Mouse (Mus musculus) monocyte, adult 2 months (primary cell): ENCODE results near the gene Kalrn.

Source experiments
- DNase-seq, 2 experiments: peaks; one replicate each; pipeline ENCODE4 v3.0.0; 2022; ENCODE audit warnings: low spot score in 2 of 2, low read depth in 1 of 2

Kalrn gene

DNA sequence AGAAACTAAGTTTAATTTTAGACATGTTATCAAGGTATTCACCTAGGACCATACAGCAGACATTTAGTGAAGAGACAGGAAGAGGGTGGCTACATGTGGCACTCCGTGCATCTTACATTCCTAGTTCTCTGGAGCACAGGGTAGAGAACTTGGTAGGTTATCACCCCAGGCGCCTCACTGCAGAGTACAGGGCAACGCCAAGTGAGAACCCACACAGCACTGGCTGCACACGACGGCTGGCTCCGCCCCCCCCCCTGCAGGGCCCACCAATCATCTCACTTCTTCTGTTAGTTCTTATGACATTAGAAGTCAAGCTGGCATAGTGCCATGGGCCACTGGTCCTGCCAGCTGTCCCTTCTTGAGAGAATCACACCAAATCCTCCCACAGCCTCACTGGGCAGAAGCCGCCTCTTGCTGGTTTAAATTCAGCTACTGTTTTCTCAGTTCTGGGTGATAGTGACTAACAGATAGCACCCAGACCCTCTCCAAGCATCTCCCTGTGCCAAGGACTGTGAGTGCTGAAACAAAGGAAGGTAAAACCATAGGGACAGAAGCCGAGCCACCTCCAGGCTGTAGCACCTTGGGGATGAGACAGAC lies 133.2 kb downstream of the Kalrn start:
- DNase-seq = no peak

DNA sequence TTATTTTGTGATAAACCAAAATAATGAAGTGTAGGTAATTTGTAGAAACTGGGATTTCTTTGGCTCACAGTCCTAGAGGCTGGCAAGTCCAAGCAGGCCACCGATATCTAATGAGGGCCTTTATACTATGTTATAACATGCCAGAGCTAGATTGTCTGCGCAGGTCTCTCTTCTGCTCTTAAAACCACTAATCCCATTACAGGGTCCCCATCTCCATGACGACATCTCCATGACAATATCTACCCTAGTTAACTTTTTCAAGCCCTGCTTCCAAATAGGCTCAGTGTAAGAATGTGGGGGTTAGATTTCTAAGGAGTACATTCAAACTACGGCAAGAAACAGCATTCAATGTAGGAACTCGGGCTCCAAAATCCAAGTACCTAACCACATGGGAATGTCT lies 143.2 kb downstream of the Kalrn start:
- no peak for DNase-seq

DNA sequence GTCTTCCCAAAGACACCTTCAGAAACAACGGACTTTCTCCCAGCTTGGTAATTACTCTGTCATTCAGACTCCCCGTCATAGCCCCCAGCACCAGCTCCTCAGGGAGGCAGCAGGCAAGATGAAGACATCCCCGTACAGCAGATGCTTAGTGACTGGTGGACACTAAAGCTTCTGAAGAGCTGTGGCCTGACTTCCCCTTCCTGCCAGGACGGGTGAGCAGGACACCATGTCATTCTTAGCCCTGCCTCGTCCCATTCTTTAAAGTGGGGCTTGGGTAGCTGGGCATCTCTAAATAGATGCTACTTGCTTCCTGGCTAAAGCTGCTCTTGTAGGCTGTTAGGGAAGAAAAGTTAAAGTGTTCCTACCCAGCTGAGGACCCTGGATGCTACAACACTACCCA lies 145.7 kb downstream of the Kalrn start:
- DNase-seq = no peak

DNA sequence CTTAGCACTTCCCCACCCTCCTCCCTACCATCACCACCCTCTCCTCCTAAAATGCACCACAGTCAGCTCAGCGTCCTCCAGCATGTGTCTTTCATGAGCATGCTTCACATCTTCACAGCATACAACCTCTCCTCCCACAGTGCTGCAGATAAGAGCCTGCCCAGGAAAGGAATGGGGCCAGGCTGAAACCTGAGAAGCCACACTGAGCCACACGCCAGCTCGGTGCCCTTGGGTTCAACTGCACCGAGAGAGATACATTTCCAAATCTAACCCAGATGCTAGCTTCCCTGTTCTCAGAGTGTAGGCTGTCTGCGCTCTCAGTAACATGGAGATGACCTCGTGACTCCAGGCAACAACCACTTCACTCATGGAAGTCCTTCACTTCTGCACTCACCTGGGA lies 151.9 kb downstream of the Kalrn start:
- no peak for DNase-seq

DNA sequence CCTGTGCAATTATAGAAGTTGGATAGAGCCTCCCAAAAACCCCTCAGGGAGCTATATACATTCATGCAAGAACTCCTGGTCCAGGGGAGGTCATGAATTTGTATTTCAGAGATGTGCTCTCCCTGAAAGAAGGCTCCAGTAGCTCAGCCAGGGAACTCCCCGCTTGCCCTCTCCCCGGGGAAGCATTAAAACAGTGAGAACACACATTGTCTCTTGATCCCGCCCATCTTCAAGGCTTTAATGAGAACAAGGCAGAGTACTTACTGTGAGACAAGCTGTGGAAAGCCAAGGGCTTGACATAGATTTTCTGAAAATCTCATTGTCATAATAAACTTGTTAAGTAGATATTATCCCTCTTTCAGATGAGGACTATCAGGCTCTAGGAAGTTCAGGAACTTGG lies 155.4 kb downstream of the Kalrn start:
- no peak for DNase-seq

DNA sequence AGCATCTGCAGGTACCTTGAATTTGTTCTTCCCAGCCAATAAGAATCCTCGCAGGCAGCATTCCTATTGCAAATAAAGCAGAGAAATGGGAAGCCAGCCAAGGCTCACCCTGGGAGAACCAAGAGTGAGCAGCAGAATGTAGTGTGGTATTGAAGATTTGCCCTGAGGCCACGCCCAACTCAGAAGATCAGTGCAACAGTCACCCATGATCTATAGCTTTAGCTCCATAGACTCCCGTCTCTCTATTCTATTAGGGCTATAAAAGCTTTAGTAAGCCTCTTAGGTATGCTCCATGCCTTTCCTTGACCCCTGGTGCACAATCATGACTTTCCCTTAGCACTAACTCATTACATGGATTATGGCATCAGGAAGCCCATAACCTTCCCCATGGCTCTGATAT lies 155.9 kb downstream of the Kalrn start:
- no peak for DNase-seq

DNA sequence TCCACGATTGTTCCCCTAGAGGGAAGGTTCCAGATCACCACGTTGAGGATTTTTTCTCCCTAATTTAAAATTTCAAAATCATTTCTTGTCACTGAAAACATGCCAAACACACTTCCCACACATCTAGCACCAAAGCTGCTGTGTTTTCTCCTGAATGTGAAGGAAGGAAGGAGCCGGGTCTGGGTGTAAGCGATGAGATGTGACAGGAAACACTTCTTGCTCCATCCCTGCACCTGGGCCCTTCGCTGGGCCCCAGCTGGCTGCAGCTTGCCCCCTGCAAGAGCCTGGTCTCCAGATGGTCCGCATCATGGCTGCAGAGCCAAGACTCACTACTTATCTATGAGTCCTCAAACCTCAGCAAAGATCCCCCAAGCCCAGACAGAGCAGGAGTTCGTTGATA lies 158.8 kb downstream of the Kalrn start:
- no peak for DNase-seq

DNA sequence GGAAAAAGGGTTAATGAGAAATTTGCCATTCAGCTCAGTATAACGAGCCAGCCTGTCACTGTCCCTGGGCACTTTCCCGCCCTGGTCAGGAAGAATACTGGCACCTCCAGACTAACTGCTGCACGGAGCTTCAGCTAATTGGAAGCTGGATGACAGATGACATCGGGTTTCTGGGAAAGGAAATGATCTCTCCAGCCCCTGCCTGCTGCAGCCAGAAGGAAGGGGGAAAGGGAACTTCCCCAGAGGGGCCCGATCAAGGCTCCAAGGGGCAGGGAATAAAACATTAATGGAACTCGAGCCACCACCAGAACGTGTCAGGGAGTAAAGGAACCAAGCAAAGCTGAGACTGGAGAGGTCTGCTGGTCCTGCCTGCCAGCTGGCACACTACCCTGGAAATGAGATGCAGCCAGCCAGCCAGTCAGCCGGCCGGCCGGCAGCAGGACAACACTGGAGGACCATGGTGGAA lies 159.4 kb downstream of the Kalrn start:
- no peak for DNase-seq

DNA sequence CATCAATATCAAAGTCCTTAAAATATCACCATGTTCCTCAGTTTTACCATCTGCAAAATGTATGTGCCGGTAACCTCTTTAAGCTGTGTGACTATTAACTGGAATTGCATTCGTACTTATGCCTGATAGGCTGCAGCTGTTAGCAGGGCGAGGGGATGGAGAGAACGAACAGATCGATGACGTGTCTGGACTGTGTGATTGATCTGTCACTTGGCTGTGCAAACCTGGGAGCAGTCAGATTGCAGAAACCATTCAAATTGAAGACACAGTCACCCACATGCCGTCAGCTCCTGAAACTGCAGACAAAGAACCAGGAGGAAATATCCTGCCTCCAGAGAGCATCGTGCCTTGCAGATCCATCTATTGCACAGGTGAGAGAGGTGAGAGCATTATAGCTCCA lies 166.3 kb downstream of the Kalrn start:
- DNase-seq = no peak

DNA sequence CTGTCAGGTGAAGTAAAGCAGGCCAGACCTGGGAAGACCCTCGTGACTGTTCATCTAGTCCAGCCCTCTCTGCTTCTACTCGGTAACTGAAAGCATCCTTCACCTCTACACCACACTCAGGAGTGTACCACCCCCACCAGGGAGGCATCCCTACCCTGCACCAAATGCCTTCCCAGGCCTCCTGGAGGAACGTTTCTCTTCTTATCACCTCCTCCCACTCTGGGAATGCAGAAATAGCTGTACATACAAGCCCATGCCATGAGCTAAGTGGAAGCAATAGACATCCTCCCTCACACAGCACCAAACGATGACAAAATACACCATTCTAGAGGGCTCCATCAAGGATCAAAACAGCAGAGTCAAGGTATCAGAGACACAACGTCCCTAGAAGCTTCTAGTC lies 168.2 kb downstream of the Kalrn start:
- no peak for DNase-seq

DNA sequence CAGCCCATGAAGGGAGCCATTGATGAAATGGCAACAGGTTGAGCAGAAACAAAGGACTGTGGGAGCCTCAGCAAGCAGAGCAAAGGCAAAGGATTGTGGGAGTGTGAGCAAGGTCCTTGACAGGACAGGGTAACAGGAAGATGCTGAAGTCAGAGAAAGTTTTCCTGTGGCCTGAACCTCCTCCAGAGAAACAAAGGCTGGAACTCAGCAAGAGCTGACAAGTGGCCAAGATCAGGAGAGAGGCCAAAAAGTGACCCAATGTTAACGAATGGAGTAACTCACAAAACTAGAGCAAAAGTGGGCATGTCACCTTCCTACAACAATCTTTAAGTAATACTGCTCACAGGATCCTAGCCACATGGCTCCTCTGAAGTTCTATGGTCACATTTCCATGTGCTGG lies 172.1 kb downstream of the Kalrn start:
- DNase-seq = no peak

DNA sequence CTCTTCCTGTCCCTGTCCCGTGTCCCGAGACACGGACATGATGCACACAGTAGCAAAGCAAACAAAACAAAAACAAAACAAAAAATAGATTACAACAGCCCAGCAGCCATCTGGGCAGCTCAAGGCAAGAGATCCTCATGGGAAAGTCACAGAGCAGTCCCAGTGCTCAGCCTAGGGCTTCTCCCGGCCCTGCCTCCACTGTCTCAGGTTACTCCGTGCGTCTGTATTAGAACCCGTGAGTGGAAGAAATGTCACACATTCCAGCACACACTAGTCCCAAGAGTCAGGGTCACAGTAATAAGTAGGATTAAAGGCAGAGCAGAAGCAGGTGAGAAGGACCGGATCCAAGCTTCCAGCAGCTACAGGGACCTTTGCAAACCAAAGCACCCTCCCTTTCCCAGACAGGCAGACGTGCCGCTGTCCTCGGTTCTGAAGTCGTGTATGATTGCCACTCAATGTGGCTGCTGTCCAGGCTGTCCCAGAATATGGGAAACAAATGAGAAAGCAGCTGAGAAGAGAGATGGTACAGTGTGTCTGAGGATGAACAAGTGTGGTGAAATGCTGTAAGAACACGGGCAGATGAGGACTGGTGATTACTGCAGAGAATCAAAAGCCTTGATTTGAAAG lies 173.1 kb downstream of the Kalrn start:
- DNase-seq = no peak

DNA sequence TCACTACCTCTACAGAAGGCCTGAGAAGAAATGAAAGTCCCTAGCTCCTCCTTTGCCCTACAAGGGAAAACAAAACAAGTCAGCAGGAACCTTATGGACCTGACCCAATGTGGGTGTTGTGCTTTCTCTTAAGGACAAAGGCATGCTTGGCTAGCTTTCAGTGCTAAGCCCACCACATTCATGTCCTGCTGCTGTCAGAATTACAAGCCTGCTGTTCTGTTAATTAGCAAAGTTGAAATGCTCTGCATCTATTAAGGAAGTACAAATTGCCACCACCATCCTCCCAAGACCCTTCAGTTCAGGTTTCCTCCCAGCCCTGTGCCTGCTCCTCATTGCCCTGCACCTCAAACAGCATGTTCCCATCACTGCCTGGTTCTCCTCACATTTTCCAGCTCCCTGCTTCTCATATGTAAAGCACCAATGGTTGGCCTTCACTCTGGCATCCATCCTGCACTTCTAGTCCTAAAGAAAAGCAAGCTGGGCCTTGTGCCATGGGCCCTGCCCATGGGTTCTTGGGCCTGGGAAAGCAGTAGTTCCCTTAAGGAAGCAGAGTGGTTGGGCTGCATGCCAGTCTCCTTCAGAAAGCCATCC lies 178.0 kb downstream of the Kalrn start:
- DNase-seq = no peak

DNA sequence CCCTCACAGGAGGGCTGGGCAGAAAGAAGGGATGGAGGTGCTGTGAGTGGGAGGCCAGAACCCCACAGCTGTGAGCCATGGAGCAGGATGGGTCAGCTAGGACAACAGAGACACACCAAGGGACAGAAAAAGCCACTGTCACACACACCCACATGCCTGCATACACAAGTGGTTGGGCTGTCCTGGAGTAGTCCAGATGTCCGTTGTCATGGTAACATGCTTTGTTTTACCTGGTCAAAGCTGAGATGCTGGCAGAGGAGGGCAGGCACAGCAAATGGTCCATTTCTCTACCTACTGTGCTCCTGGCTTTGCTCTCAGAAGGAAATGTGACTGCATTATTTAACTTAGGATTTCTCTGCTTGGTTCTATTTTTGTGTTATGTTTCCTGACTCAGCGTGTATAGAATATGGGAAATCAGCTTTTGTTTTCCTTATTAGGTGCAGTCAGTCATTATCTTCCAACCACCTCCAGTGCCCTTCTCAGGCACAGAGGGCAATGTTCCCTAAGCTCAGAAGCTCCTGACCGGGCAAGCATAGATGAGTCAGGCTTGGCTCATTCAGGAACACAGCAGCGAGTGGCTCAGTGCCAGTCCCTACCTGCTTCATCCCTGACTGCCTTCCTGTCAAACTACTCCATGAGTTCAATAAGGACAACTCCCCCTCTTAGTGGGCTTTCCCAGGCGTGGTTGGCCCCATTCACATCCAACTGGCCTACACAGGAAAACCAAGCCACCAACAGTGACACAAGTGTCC lies 183.6 kb downstream of the Kalrn start:
- DNase-seq = no peak

DNA sequence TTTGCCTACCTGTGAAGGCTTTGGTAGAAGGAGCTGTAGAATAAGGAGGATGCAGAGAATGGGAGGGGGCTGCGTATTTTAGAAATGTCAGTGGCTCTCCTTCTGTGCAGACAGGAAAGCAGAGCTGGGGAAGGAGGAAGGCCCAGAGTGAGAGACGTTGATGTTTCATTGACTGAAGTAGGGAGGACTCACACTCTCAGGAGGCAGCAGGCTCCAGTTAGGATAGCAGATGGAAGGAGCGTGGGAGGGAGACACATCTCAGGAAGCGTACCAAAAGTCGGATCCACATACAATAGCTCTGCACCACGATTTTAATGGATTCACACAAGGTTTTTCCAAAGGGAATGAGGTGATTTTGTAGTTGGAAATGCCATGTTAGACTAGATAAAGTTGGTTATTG lies 184.5 kb downstream of the Kalrn start:
- no peak for DNase-seq

DNA sequence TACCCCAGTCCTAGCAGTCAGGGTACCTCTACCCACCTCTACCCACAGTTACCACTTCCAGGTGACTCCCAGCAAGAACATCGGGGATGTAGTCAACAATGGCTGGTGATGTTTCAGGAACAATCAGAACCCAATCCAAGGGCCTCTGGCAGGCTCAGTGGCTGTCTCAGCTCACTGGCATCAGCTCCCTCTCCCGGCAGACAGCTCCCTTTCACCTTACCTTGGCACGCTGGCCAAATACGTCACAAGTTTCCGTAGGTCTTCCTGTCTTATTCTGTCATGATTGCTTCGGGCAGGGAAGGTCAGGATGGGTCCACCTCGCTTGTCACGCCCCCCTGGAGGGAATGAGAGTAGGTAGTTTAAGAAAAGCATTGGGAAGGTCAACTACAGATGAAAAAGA lies 188.3 kb downstream of the Kalrn start:
- no peak for DNase-seq

DNA sequence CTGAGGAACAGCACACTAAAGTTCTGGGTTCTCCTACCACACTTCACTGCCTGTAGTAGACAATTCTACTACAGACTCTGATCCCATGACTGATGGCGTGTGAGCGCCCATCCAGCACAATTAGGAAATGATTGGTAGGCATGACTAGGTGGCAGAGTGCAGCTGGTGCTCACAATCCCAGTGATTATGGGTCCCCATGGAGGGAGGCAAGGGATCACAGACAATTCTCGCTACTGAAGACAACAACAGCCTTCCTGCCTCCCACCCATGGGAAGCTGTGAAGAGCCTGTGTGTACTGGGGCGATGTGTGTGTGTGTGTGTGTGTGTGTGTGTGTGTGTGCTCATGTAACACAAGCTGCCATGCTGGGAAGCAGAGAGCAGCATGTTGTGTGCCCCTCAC lies 190.3 kb downstream of the Kalrn start:
- DNase-seq = no peak

DNA sequence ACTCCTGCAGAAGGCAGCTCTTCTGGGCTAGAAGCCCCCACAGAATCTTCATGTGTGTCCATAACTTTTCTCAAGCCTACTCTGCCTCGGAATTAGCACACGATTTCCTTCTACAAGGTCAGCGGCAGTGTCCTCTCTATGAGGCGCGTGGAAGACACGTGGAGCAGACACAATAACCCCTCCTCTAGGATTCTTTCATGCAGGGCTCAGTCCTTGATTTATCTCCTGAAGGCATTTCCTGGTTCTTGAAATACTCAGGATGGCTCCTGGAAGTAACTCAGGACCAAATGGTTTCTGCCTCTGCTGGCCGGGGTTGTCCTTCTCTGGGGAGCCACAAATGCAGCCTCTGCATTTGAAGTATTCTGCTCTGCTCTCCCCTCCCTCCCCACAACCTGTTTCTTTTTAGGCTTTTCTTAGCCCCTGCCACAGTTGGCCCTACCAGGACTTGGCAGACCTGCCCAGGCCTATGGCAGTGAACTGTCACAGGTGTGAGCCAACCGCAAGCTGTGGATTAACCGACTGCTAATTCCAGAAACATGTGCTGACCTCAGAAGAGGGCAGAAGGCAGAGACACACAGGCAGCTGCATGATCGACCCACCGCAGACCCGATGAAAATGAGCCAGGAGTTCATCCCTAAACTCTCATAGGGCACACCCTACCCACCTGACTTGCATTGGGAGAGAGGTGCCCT lies 197.0 kb downstream of the Kalrn start:
- DNase-seq = no peak

DNA sequence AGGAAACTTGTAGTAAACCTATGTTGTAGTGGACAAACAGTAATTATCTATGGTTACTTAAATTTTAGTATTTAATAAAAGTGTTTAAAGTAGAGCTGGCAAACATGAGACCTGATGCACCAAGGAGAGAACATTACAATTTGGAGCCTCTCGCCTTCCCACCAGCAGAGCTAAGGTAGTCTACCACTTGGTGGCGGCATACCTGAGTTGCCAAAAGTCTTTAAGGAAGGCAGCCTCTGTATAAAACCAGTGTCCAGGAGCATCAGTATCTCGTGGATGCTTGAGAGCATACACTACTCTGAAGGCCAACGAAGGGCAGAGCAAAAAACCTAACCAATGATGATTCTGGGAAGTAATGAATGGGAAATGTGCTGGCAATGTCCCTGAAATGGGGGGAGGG lies 199.8 kb downstream of the Kalrn start:
- DNase-seq = no peak

DNA sequence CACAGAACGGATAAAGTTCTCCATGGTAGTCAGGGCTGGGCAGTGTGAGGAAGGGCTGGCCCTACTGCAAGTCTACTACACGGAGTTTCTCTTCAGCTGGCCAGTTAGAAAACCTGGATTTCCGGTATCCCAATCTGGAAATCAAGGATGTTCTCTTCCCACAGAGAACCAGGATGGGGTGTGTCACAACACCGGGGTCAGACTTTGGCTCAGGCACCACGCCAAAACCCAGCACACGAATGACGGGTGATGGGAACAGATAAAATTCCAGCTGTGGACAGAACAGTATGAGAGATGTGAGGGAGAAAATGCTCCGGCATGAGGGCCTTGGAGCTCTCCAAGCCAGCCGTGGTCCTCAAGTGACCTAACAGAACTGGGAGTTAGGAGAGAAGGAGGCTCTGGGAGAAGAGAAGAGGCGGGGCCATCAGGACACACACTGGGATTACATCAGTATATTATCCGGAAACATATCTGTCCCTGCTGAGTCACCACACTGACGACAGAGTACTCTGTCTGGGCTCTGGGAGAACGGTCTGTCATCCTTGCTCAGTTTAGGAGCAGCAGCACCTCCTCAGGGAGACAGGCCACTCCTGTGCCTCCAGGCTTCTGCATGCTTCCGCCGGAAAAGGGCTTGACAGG lies 201.1 kb downstream of the Kalrn start:
- no peak for DNase-seq

DNA sequence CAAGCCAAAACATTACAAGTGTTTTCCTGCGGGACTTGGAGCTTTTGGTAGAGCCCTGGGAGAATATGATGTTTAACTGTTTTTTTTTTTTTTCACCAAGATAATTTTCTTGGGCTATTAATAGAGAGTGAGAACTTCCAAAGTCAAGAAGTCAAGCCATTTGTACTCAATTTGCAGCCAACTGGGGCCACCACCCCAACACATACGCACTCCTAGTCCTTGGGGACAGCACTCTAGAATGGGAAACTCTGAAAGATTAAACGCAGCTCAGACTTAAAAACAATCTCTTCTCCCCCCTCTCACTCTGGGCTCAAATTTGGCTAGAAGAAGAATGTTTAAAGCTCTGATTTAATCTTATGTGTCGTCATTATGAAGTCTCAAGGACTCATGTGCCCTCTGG lies 214.1 kb downstream of the Kalrn start:
- DNase-seq = no peak
